Mouse (Mus musculus) CH12.LX (cell line): ENCODE results near the gene Cdk4.

ENCODE experiments used
- CTCF ChIP-seq, 2 experiments: IDR thresholded peaks in 1 of 2; conservative IDR thresholded peaks in 1 of 2; 2 replicates each; pipeline ENCODE4 v1.5.1; 2011 to 2012; ENCODE audit warnings: low read depth in 2 of 2, low read length in 2 of 2, improper control_type of control experiment in 1 of 2, inconsistent platforms in 1 of 2, mild to moderate bottlenecking in 1 of 2, moderate library complexity in 1 of 2
- ELF1 ChIP-seq: IDR thresholded peaks from 2 replicates; pipeline ENCODE4 v1.6.1; 2014; ENCODE audit warnings: low read depth, mild to moderate bottlenecking, inconsistent platforms, low read length, improper control_type of control experiment
- ETS1 ChIP-seq: conservative IDR thresholded peaks from 2 replicates; pipeline ENCODE4 v1.6.1; 2012; ENCODE audit warnings: low read depth, mild to moderate bottlenecking, inconsistent platforms, low read length, improper control_type of control experiment, moderate library complexity
- GABPA ChIP-seq: IDR thresholded peaks from 2 replicates; pipeline ENCODE4 v1.6.1; 2012; ENCODE audit warnings: low read depth, low read length, improper control_type of control experiment, inconsistent platforms; ENCODE audit not compliant: insufficient replicate concordance
- HCFC1 ChIP-seq: IDR thresholded peaks from 2 replicates; pipeline ENCODE4 v1.6.1; 2012; ENCODE audit warnings: low read depth, mild to moderate bottlenecking, inconsistent platforms, low read length, improper control_type of control experiment
- JUND ChIP-seq: conservative IDR thresholded peaks from 2 replicates; pipeline ENCODE4 v1.6.1; 2011; ENCODE audit warnings: low read depth, low read length, improper control_type of control experiment
- MAX ChIP-seq: IDR thresholded peaks from 2 replicates; pipeline ENCODE4 v1.6.1; 2011; ENCODE audit warnings: low read length, improper control_type of control experiment
- MXI1 ChIP-seq: IDR thresholded peaks from 2 replicates; pipeline ENCODE4 v1.6.1; 2011; ENCODE audit warnings: mild to moderate bottlenecking, low read depth, low read length, improper control_type of control experiment
- POLR2A ChIP-seq: IDR thresholded peaks from 2 replicates; pipeline ENCODE4 v1.6.1; 2011; ENCODE audit warnings: low read depth, mild to moderate bottlenecking, improper control_type of control experiment, low read length
- SIN3A ChIP-seq: IDR thresholded peaks from 2 replicates; pipeline ENCODE4 v1.6.1; 2012; ENCODE audit warnings: low read length, improper control_type of control experiment, inconsistent platforms
- TCF12 ChIP-seq: IDR thresholded peaks from 2 replicates; pipeline ENCODE4 v1.6.1; 2014; ENCODE audit warnings: low read depth, mild to moderate bottlenecking, inconsistent platforms, low read length, improper control_type of control experiment
- ZC3H11A ChIP-seq: IDR thresholded peaks from 2 replicates; pipeline ENCODE4 v1.6.1; 2012; ENCODE audit warnings: low read depth, mild to moderate bottlenecking, inconsistent platforms, low read length, improper control_type of control experiment
- ZMIZ1 ChIP-seq: IDR thresholded peaks from 2 replicates; pipeline ENCODE4 v1.6.1; 2012; ENCODE audit warnings: low read depth, mild to moderate bottlenecking, inconsistent platforms, low read length, improper control_type of control experiment

DNA sequence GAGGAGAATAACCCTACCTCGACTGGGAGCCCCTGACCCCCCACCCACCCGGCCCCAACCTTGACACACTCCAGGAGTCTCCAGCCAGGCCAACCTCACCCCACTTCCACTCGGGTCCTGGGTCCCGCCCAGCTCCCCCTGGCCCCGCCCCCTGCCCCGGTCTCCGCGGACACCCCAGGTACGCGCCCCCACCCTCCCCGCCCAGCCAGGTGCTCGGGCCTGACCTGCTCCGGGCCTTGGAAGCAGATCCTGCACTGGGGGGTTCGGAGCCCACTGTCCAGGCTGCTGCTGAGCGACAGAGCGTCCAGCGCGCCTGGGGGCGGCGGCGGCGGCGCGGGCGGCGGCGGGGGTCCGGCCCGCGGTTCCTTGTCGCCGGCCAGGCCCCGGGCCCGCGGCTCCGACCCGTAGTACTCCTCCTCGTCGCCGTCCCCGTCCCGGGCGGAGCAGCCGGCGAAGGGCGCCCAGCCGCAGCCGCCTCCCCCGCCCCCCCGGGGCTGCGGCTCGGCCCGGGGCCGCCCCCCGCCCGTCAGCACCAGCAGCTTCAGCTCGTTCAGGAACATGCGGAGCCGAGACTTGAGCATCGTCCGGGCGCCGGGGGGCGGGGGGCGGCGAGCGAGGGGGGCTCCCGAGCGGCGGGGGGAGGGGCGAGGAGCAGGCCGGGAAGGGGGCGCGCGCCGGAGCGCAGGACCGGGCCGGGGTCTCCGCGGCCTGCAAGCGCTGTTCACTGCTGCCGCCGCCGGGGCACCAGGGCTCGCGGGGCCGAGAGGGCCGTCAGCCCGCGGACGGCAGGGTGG, 4.0 kb upstream of the Cdk4 start:
- no peak for TF ChIP-seq HCFC1
- no peak for TF ChIP-seq CTCF (conservative IDR thresholded peaks at IDR 0.05 in 1 of 2, IDR thresholded peaks at IDR 0.05 in 1 of 2; ENCODE audit: low read depth in 2 of 2, low read length in 2 of 2)
- no peak for TF ChIP-seq JUND
- no peak for TF ChIP-seq MAX
- TF ChIP-seq MXI1: no peak
- TF ChIP-seq TCF12: no peak
- TF ChIP-seq POLR2A: no peak
- no peak for TF ChIP-seq ELF1
- no peak for TF ChIP-seq ZMIZ1
- TF ChIP-seq ETS1: no peak
- no peak for TF ChIP-seq SIN3A
- TF ChIP-seq ZC3H11A: no peak
- no peak for TF ChIP-seq GABPA
